Mouse (Mus musculus): ENCODE data around the gene Dynlt1c.
"Not testable (repeated sequence)": the region's sequence is repeated elsewhere in the genome, so short reads cannot be mapped to it uniquely, and the experiment has no call there.

The Dynlt1c gene

DNA sequence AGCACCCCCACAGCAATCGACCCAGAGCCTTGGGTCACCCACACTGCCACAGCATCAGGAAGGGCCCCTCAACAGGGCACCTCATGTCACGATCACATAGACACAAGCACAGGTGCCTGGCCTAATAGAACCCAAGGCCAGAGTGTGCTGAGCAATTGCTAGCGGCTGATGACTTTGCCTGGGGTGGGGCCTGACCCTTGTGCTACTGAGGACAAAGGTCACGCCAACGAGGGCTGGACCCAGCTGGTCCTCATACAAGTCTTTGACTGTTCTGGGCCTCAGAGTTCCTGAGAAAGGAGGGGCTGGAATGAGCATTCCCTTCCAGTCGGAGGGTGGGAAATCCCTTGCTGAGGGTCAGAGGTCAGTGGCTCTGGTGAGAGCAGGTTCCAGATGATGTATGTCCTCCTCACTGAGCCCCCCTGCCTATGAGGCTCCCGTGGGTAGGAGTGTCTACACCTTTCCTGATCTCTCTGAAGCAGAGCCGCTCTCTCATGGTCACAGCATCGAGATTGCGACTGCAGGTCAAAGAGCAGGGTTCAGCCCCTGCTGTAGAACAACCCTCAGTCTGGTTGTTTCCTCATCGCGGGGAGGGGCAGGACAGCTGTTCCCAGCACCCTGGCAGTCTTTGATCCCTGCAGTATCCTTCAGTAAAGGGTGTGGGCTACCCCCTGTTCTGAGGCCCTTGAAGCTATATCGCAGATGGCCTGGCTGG is 16.4 kb downstream of the Dynlt1c start:
- DNase-seq (ENCODE audit: low read depth in 1 of 2, low spot score in 2 of 2), result not testable (repeated sequence)

GRCm38 (mm10) chr17:6619271-6619670 is 17.8 kb downstream of the Dynlt1c start:
- not testable (repeated sequence) for DNase-seq (ENCODE audit: low read depth in 1 of 2, low spot score in 2 of 2)

- DNase-seq (ENCODE audit: low read depth in 1 of 2, low spot score in 2 of 2), result not testable (repeated sequence)
These were observed 18.6 kb downstream of the Dynlt1c start for GRCm38 (mm10) chr17:6620035-6620434.

- DNase-seq (ENCODE audit: low read depth in 1 of 2, low spot score in 2 of 2), result not testable (repeated sequence)
These were observed 19.4 kb downstream of the Dynlt1c start for GRCm38 (mm10) chr17:6620730-6621451.

DNA sequence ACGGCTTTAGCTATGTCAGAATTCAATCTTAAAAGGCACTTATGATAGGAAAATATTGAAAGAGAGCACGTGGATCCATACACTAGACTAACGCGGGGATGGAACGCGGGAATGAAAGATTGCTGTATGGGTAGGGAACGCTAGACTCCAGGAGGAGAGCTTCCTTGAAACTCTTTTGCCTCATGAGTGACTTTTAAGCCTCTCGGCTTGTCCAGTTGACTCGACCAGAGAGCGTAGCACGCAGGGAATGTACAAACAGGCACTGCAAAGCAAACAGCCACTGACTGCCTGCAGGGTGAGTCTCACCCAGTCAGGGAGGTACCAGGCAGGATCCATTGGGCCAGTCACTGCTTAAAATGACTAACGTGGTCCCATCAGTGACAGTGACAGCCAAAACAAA is 20.5 kb downstream of the Dynlt1c start:
- not testable (repeated sequence) for DNase-seq (ENCODE audit: low read depth in 1 of 2, low spot score in 2 of 2)

DNA sequence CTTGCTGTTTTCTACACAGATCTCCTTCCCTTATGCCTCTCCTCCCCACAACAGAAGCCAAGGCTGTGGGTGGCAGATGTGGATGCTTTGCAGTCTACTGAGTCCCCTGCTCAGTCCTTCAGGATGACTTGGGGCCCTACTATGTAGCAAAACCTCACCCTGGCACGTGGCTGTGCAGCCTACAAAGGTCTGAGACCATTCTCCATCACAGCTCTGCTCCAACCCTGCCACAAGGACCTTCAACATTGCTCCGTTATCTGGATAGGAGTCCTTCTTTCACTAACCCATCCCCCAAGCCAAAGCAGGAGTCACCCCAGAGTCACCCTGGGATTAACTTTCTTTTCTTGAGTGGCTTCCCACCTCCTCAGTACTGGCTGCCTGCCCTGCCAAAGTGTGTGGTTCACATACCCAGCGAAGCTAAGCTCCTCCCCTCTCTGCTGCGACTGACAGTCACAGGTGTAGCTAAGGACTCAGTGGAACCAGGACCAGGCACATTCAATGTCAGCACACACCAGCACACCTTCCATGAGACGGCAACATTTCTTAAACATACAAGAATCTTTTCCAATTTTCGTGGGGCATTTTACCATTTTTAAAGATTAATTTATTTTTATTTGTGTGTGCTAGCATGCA is 23.6 kb downstream of the Dynlt1c start:
- not testable (repeated sequence) for DNase-seq (ENCODE audit: low read depth in 1 of 2, low spot score in 2 of 2)

GRCm38 (mm10) chr17:6630398-6630797 is 28.9 kb downstream of the Dynlt1c start:
- not testable (repeated sequence) for DNase-seq (ENCODE audit: low read depth in 1 of 2, low spot score in 2 of 2)

DNA sequence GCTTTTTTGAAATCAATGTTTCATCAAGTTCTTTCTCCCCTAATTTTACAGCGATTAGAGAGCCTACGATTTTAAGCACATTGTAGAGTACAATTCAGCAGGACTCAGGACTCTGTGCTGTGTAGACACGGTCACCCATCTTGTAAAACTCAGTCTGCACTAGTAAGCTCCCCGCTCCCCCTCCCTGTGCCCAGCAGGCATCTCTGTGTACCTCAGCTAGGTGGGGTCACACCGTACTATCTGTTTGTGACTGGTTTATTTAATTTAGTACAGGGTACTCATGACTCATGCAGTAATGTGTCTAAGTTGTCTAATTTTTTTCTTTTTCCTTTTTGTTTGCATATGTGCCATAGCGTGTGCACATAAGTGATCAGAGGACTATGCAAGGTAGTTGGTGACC is 31.4 kb downstream of the Dynlt1c start:
- DNase-seq (ENCODE audit: low read depth in 1 of 2, low spot score in 2 of 2), result not testable (repeated sequence)

DNA sequence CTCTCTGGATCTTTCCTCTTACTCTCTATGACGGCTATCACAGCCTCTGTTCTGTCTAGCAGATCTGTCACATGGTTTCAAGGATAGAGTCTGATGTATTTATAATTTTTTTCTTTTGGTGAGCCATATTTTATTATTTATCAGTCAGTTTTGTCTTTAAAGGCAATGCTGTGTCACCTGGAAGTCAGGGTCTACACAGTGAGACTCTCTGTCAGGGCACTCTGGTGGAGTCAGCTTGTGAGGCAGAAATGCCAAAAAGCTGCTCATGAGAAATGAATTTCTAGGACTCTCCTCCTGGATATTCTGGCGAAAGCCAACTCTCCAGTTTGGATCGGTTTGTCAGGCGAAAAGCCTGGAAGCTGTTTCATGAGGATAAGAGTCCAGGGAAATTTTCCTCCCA is 34.3 kb downstream of the Dynlt1c start:
- not testable (repeated sequence) for DNase-seq (ENCODE audit: low read depth in 1 of 2, low spot score in 2 of 2)

- DNase-seq (ENCODE audit: low read depth in 1 of 2, low spot score in 2 of 2), result no peak
These were observed 35.4 kb downstream of the Dynlt1c start for GRCm38 (mm10) chr17:6636861-6637260.

DNA sequence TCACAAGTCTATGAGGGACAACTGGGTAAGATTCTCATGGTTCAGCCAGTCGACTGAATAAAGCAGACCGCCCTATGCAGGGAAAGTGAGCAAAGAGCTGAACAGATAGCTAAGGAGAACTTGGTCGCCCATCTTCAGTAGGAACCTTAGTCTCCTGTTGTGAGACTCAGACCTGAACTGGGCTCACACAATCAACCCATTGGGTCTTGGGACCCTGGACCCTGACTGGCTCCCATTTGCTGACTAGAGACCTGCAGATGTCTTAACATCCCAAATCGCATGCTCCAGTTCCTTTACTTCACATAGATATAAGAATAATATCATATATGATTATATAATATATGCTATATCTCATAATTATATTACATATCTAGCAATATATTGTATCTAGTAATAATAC is 36.0 kb downstream of the Dynlt1c start:
- not testable (repeated sequence) for DNase-seq (ENCODE audit: low read depth in 1 of 2, low spot score in 2 of 2)

GRCm38 (mm10) chr17:6638444-6638843 is 37.0 kb downstream of the Dynlt1c start:
- DNase-seq (ENCODE audit: low read depth in 1 of 2, low spot score in 2 of 2), result not testable (repeated sequence)

- not testable (repeated sequence) for DNase-seq (ENCODE audit: low read depth in 1 of 2, low spot score in 2 of 2)
These were observed 38.0 kb downstream of the Dynlt1c start for GRCm38 (mm10) chr17:6639486-6639885.

DNA sequence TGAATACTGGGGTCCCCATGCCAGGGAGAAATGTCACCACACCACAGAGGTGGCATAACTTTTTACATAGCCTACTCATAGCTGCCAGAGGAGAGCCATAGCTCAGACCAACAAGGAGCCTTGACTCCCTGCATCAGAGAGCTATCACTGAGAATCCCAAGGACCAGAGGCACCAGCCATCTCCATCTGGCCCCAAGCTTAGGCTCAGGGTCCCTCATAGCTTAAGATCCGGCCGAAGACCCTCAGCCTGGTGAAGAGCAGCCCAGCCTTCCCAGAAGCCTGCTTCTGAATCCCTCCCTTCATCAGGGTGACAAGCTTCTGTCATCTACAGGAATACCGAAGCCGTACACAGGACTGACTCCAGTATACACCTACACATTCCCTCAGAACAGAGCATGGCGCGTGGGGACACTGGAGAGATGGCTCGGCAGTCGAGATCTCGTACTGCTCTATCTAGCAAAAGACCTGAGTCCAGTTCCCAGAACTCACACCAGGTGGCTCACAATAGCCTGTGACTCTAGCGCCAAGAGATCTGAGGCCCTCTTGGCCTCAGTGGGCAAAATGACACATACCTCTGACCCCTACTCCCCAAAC is 38.7 kb downstream of the Dynlt1c start:
- DNase-seq (ENCODE audit: low read depth in 1 of 2, low spot score in 2 of 2), result not testable (repeated sequence)

- DNase-seq (ENCODE audit: low read depth in 1 of 2, low spot score in 2 of 2), result not testable (repeated sequence)
These were observed 39.4 kb downstream of the Dynlt1c start for GRCm38 (mm10) chr17:6640771-6641429.

GRCm38 (mm10) chr17:6644210-6644609 is 42.7 kb downstream of the Dynlt1c start:
- DNase-seq (ENCODE audit: low read depth in 1 of 2, low spot score in 2 of 2), result not testable (repeated sequence)

DNA sequence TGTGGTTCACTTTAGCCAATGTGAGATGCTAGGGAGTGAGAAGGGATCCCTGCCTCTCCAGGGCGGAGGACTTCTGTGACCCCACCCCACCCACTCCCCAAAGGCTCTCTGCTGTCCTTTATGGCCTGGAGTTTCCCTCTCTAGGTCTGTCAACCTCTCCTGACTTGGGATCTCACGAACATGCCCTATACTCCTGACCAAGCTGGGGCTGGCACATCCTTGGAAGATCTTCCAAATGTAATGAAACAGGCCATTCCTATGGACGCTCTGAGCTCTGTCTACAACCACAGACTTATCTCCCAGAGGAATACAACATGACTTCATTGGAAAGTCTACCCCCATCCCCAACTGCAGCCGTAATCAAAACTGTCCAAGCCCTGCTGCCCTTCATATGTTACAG is 43.2 kb downstream of the Dynlt1c start:
- DNase-seq (ENCODE audit: low read depth in 1 of 2, low spot score in 2 of 2), result not testable (repeated sequence)

GRCm38 (mm10) chr17:6645668-6646067 is 44.2 kb downstream of the Dynlt1c start:
- not testable (repeated sequence) for DNase-seq (ENCODE audit: low read depth in 1 of 2, low spot score in 2 of 2)

GRCm38 (mm10) chr17:6646841-6647240 is 45.4 kb downstream of the Dynlt1c start:
- DNase-seq (ENCODE audit: low read depth in 1 of 2, low spot score in 2 of 2), result not testable (repeated sequence)

DNA sequence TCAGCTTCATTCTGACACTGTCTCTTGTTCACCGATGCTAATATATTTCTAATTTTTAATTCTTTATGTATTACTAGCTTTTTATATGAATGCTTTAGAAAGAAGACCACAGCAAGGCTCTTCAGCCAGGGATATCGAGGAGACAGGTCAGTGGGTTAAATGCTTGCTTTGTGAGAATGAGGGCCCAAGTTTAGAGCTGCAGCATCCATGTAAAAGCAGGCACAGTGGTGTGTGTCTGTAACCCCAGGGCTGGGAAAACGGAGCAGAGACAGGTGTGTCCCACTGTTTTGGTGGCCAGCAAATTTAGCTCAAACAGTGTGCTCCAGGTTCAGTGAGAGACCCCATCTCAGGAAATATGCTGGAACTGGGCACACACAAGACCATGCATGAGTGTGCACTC is 46.0 kb downstream of the Dynlt1c start:
- DNase-seq (ENCODE audit: low read depth in 1 of 2, low spot score in 2 of 2), result not testable (repeated sequence)

All from monocyte, adult 2 months (primary cell).